Mouse (Mus musculus) layer of hippocampus, postnatal 25 days (tissue): ENCODE measurements around the gene Ntn5. TPM values are rescaled to one million over a fixed set of nuclear protein-coding genes. Genes with fewer than 3 reads are reported as not detected.

Experiments
- DNase-seq, 2 experiments: peaks; one replicate each; pipeline ENCODE4 v3.0.0; 2022; ENCODE audit warnings: mixed read lengths in 2 of 2, low spot score in 1 of 2; ENCODE audit errors: extremely low spot score in 1 of 2
- total RNA-seq, 2 experiments: library from RNA; stranded (reverse); gene quantifications; 2 replicates each; pipeline ENCODE4 v1.2.3; 2021

Ntn5 gene
- total RNA-seq, 2 experiments from 2014 or later = 3.4 to 4.5 TPM

GRCm38 (mm10) chr7:45695098-45695497 lies 11.3 kb downstream of the Ntn5 start:
- no peak for DNase-seq

GRCm38 (mm10) chr7:45697894-45698293 lies 14.1 kb downstream of the Ntn5 start:
- no peak for DNase-seq

- no peak for DNase-seq
These were observed 15.8 kb downstream of the Ntn5 start, which contains the start of gene Car11 for GRCm38 (mm10) chr7:45699523-45700141. Gene Car11 (plus strand): TSS chr7:45699843.

- peak; percentile 60 to 75 for DNase-seq
These were observed 16.6 kb downstream of the Ntn5 start for GRCm38 (mm10) chr7:45700301-45701015.

GRCm38 (mm10) chr7:45701072-45701471 lies 17.2 kb downstream of the Ntn5 start:
- no peak for DNase-seq

GRCm38 (mm10) chr7:45701607-45702006 lies 17.8 kb downstream of the Ntn5 start:
- no peak for DNase-seq

GRCm38 (mm10) chr7:45702316-45702715 lies 18.5 kb downstream of the Ntn5 start:
- no peak for DNase-seq

GRCm38 (mm10) chr7:45702809-45703520 lies 19.1 kb downstream of the Ntn5 start:
- no peak for DNase-seq

GRCm38 (mm10) chr7:45703521-45704033 lies 19.8 kb downstream of the Ntn5 start:
- DNase-seq = no peak

GRCm38 (mm10) chr7:45704046-45704559 lies 20.3 kb downstream of the Ntn5 start:
- DNase-seq = peak in 1 of 2 experiments; percentile 56

- peak; percentile 90 to 92 for DNase-seq
These were observed 21.1 kb downstream of the Ntn5 start, which contains the start of gene Dbp for GRCm38 (mm10) chr7:45704730-45705442. Gene Dbp (plus strand): TSS chr7:45705088.

- DNase-seq = no peak
These were observed 21.6 kb downstream of the Ntn5 start for GRCm38 (mm10) chr7:45705443-45705864.

- DNase-seq = peak; percentile 67 to 68
These were observed 22.1 kb downstream of the Ntn5 start for GRCm38 (mm10) chr7:45705873-45706281.

- peak; percentile 68 to 79 for DNase-seq
These were observed 23.0 kb downstream of the Ntn5 start for GRCm38 (mm10) chr7:45706721-45707241.

GRCm38 (mm10) chr7:45707375-45707967 lies 23.6 kb downstream of the Ntn5 start:
- DNase-seq = peak; percentile 91 to 96

- no peak for DNase-seq
These were observed 24.5 kb downstream of the Ntn5 start for GRCm38 (mm10) chr7:45708221-45708761.

GRCm38 (mm10) chr7:45709036-45709435 lies 25.2 kb downstream of the Ntn5 start:
- no peak for DNase-seq

- no peak for DNase-seq
These were observed 26.0 kb downstream of the Ntn5 start for GRCm38 (mm10) chr7:45709677-45710355.
